Mouse (Mus musculus): ENCODE results near the gene Olfr477. TPM values are rescaled to one million over a fixed set of nuclear protein-coding genes. Genes with fewer than 3 reads are reported as not detected.
"Not testable (repeated sequence)": the region's sequence is repeated elsewhere in the genome, so short reads cannot be mapped to it uniquely, and the experiment has no call there.

Gene Olfr477
- polyA plus RNA-seq (2015; fragmentation: Nextera tagmentation; extraction: Ambion mirVana) = not detected in 2 replicates

GRCm38 (mm10) chr7:107986393-107986792 is at the start of gene Olfr477:
Gene Olfr477, plus strand, starts transcription at chr7:107986693.
- Histone ChIP-seq H3K9me3 (replicated peaks) (no peaks in the 10 kb centered on the region), H3K4me1 (no peaks in the 10 kb centered on the region), H3K36me3 (no peaks in the 10 kb centered on the region), H3K4me2 (replicated peaks) (no peak within 1 kb of the TSS), H3K4me3 (replicated peaks) (no peak within 1 kb of the TSS), H3K27ac (replicated peaks) (no peak within 1 kb of the TSS), H3K9ac (no peak within 1 kb of the TSS), H3K27me3 (no peaks in the 10 kb centered on the region)
- WGBS = 72% methylated on average over 2 of the region's 2 CpGs
- no peak for ATAC-seq (ENCODE audit: insufficient number of reproducible peaks, low FRiP score, low TSS enrichment, low read depth)

GRCm38 (mm10) chr7:107952539-107952938 is 34.0 kb upstream of the Olfr477 start:
- not testable (repeated sequence) for H3K4me3 ChIP-seq (replicated peaks); H3K27me3 ChIP-seq; H3K27ac ChIP-seq (replicated peaks); H3K4me2 ChIP-seq (replicated peaks); H3K4me1 ChIP-seq; H3K36me3 ChIP-seq; H3K9me3 ChIP-seq (replicated peaks); H3K9ac ChIP-seq; ATAC-seq (ENCODE audit: insufficient number of reproducible peaks, low FRiP score, low TSS enrichment, low read depth)
- 96% methylated on average over 12 of the region's 12 CpGs for WGBS

GRCm38 (mm10) chr7:107954343-107954742 is 32.1 kb upstream of the Olfr477 start, which contains the start of gene Olfr474:
Gene Olfr474, plus strand, starts transcription at chr7:107954643.
- Histone ChIP-seq H3K36me3 (no peaks in the 10 kb centered on the region), H3K27me3 (no peaks in the 10 kb centered on the region), H3K4me3 (replicated peaks) (no peak within 1 kb of the TSS), H3K27ac (replicated peaks) (no peak within 1 kb of the TSS), H3K9ac (no peak within 1 kb of the TSS), H3K4me2 (replicated peaks) (no peak within 1 kb of the TSS), H3K9me3 (replicated peaks) (no peaks in the 10 kb centered on the region), H3K4me1 (no peaks in the 10 kb centered on the region)
- no peak for ATAC-seq (ENCODE audit: insufficient number of reproducible peaks, low FRiP score, low TSS enrichment, low read depth)
- 87% methylated on average over 1 of the region's 1 CpGs for WGBS

- Histone ChIP-seq H3K4me3 (replicated peaks) (no peak within 1 kb of the TSS), H3K36me3 (no peaks in the 10 kb centered on the region), H3K9ac (no peak within 1 kb of the TSS), H3K27me3 (no peaks in the 10 kb centered on the region), H3K27ac (replicated peaks) (no peak within 1 kb of the TSS), H3K9me3 (replicated peaks) (no peaks in the 10 kb centered on the region), H3K4me2 (replicated peaks) (no peak within 1 kb of the TSS), H3K4me1 (no peaks in the 10 kb centered on the region)
- 41% methylated on average over 1 of the region's 1 CpGs for WGBS
- no peak for ATAC-seq (ENCODE audit: insufficient number of reproducible peaks, low FRiP score, low TSS enrichment, low read depth)
Observed at GRCm38 (mm10) chr7:107964503-107964902, 22.0 kb upstream of the Olfr477 start, which contains the start of gene Olfr476. Gene Olfr476, plus strand, starts transcription at chr7:107964803.

DNA sequence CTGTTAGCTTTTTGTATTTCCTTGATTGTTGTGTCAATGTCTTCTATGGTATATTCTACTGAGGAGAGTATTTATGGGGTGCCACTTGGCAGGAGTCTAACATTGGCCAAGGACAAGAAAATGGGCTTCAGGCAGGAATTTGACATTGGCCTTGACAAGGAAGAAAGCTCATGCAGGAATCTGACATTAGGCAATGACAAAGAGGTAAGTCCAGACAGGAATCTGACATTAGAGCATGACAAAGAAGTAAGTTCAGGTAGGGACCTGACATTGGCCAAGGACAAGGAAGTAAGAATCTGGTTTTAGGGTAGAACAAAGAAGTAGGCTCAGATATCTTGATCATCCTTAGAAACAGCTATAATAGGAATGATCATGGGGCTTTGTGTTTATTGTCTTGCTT is 27.8 kb downstream of the Olfr477 start:
- H3K9ac ChIP-seq; H3K27me3 ChIP-seq; H3K4me2 ChIP-seq (replicated peaks); H3K27ac ChIP-seq (replicated peaks); H3K4me1 ChIP-seq; H3K4me3 ChIP-seq (replicated peaks); H3K9me3 ChIP-seq (replicated peaks); ATAC-seq (ENCODE audit: insufficient number of reproducible peaks, low FRiP score, low TSS enrichment, low read depth); H3K36me3 ChIP-seq: not testable (repeated sequence)

- H3K36me3 ChIP-seq = no peaks in the 10 kb centered on the region
- 87% methylated on average over 3 of the region's 3 CpGs for WGBS
- no peak within 1 kb of the TSS for H3K9ac ChIP-seq
- H3K27me3 ChIP-seq = no peaks in the 10 kb centered on the region
- H3K27ac ChIP-seq (replicated peaks) = no peak within 1 kb of the TSS
- H3K9me3 ChIP-seq (replicated peaks) = no peaks in the 10 kb centered on the region
- ATAC-seq (ENCODE audit: insufficient number of reproducible peaks, low FRiP score, low TSS enrichment, low read depth) = no peak
- no peak within 1 kb of the TSS for H3K4me2 ChIP-seq (replicated peaks)
- no peak within 1 kb of the TSS for H3K4me3 ChIP-seq (replicated peaks)
- H3K4me1 ChIP-seq = no peaks in the 10 kb centered on the region
Observed at GRCm38 (mm10) chr7:108033889-108034288, 47.4 kb downstream of the Olfr477 start, which contains the start of gene Olfr478. Gene Olfr478, minus strand, starts transcription at chr7:108033989.

Other genes starting within 250 kb of the Olfr477 start
- gene Cyb5r2, start 228.7 kb upstream of the Olfr477 start, polyA plus RNA-seq (2015; fragmentation: Nextera tagmentation; extraction: Ambion mirVana) = 0.53 and 0.72 TPM in 2 replicates
- not detected in 2 replicates for gene Ovch2, start 185.5 kb upstream of the Olfr477 start, polyA plus RNA-seq (2015; fragmentation: Nextera tagmentation; extraction: Ambion mirVana)
- 0.18 TPM in 1 of 2 replicates, not detected in the other for gene Olfr467, start 174.4 kb upstream of the Olfr477 start, polyA plus RNA-seq (2015; fragmentation: Nextera tagmentation; extraction: Ambion mirVana)
- not detected in 2 replicates for gene Olfr469, start 161.2 kb upstream of the Olfr477 start, polyA plus RNA-seq (2015; fragmentation: Nextera tagmentation; extraction: Ambion mirVana)
- gene Olfr470, start 139.2 kb upstream of the Olfr477 start, polyA plus RNA-seq (2015; fragmentation: Nextera tagmentation; extraction: Ambion mirVana) = not detected in 2 replicates
- 0.15 TPM in 1 of 2 replicates, not detected in the other for gene Olfr472, start 88.8 kb upstream of the Olfr477 start, polyA plus RNA-seq (2015; fragmentation: Nextera tagmentation; extraction: Ambion mirVana)
- not detected in 2 replicates for gene Olfr473, start 56.2 kb upstream of the Olfr477 start, polyA plus RNA-seq (2015; fragmentation: Nextera tagmentation; extraction: Ambion mirVana)
- gene Olfr474, start 32.0 kb upstream of the Olfr477 start, polyA plus RNA-seq (2015; fragmentation: Nextera tagmentation; extraction: Ambion mirVana) = not detected in 2 replicates
- not detected in 2 replicates for gene Olfr476, start 21.9 kb upstream of the Olfr477 start, polyA plus RNA-seq (2015; fragmentation: Nextera tagmentation; extraction: Ambion mirVana)
- gene Olfr478, start 47.3 kb downstream of the Olfr477 start, polyA plus RNA-seq (2015; fragmentation: Nextera tagmentation; extraction: Ambion mirVana) = 0.16 TPM in 1 of 2 replicates, not detected in the other
- gene Olfr479, start 64.0 kb downstream of the Olfr477 start, polyA plus RNA-seq (2015; fragmentation: Nextera tagmentation; extraction: Ambion mirVana) = 0.05 and 0.09 TPM in 2 replicates
- not detected in 2 replicates for gene Olfr480, start 80.7 kb downstream of the Olfr477 start, polyA plus RNA-seq (2015; fragmentation: Nextera tagmentation; extraction: Ambion mirVana)
- 0.59 and 0.88 TPM in 2 replicates for gene Olfr481, start 93.2 kb downstream of the Olfr477 start, polyA plus RNA-seq (2015; fragmentation: Nextera tagmentation; extraction: Ambion mirVana)
- 0.12 TPM in 1 of 2 replicates, not detected in the other for gene Olfr482, start 110.9 kb downstream of the Olfr477 start, polyA plus RNA-seq (2015; fragmentation: Nextera tagmentation; extraction: Ambion mirVana)
- gene Olfr483, start 114.2 kb downstream of the Olfr477 start, polyA plus RNA-seq (2015; fragmentation: Nextera tagmentation; extraction: Ambion mirVana) = 0.11 TPM in 1 of 2 replicates, not detected in the other
- 0.15 TPM in 1 of 2 replicates, not detected in the other for gene Olfr484, start 140.8 kb downstream of the Olfr477 start, polyA plus RNA-seq (2015; fragmentation: Nextera tagmentation; extraction: Ambion mirVana)
- 0.30 and 0.69 TPM in 2 replicates for gene Olfr485, start 173.2 kb downstream of the Olfr477 start, polyA plus RNA-seq (2015; fragmentation: Nextera tagmentation; extraction: Ambion mirVana)
- not detected in 2 replicates for gene Olfr486, start 186.0 kb downstream of the Olfr477 start, polyA plus RNA-seq (2015; fragmentation: Nextera tagmentation; extraction: Ambion mirVana)
- gene Olfr487, start 227.9 kb downstream of the Olfr477 start, polyA plus RNA-seq (2015; fragmentation: Nextera tagmentation; extraction: Ambion mirVana) = 0.29 TPM in 1 of 2 replicates, not detected in the other

All from embryonic facial prominence, embryonic 15.5 days (tissue).